Mouse (Mus musculus) spleen, embryonic (tissue): ENCODE measurements around the gene Hfe.

Experiments
- CTCF ChIA-PET: fragments of 350-600 bp; sonication (Branson Sonifier 250); formaldehyde crosslinking; loops from one replicate; lab custom pipeline; 2022; lab: Charles Lee

Hfe gene

DNA sequence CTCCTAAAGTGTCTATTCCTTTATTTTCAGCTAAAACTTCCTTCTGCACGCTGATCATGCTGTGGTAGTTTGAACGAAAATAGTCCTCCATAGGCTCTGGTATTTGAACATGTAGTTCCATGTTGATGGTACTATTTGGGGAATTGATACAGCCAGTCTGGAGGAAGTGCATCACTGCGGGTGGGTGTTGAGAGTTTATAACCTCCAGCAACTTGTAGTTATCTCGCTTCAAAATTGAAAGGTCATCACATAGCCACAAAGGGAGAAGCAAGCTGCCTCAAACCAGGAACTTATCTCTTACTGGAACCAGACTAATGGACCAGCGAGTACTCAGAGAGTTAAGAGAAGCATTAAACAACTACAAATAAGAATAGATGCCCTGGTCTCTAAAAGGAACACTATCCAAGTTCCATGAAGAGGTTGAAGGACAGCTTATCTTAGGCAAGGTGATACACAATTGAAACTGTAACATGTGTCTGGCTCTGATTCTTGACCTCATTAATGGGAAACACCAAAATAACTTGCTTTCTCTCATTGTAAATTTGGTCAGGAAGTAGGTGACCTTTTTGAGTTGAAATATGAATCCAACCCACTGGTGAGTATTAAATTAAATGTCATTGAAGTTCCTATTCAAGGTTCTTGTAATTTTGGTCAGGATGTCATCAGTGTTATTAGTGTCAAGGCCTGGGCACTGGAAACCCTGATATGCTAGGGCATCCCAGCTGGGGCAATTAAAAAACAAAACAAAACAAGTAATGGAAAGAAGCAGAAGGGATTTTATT lies 5.8 kb upstream of the Hfe start:
- CTCF ChIA-PET: no interaction called here

DNA sequence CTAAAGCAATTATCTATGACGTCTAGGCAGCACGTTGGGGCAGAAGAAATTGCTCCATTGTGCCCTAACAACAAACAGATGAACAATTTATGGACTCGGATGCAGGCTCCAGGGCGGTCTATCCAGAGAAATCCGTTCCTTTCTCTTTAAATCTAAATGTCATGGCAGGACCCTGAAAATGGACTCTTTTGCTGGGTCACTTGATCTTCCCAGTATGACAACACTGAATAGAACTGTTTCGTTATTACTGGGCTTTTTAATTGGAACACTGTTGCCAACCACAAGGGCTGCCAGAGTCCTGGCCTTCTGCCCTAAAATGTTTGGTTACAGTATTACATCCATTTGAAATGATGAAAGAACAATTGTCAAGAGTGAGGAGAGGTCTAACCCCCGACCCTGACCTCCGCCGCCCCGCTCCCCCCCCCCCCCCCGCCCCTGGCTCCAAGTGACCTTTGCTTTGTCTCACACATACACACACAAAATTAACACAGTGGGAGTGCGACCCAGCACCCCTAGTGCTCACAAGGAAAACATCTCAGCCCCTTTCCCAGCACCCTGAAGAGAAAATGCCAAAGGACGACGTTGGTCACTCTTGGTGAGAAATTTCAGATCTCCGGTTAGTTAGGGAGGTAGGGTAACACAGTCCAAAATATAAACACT lies 810 bp downstream of the Hfe start:
- CTCF ChIA-PET: no interaction called here

DNA sequence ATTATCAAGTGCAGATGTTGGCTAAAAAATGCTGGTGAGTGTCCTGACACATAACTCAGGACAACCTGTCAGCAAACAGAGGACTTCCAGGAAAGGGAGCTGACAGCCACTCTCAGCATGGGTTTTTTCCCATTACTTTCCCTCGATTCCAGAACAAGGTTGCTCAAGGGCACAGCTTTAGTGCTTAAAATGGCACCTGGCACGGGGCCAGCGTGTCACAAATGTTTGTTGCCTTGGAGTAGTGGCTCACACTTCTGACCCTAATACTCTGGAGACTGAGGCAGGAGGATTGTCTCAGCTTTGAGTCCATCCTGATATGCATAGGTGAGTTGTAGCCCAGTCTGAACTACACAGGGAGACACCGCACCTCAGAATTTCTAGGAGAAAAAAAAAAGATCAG lies 2.0 kb downstream of the Hfe start:
- CTCF ChIA-PET: interaction anchor here (0.9 kb wide), 1 partner anchor 24 kb away, joined by 3 read pairs; no protein-coding TSS in a partner anchor

DNA sequence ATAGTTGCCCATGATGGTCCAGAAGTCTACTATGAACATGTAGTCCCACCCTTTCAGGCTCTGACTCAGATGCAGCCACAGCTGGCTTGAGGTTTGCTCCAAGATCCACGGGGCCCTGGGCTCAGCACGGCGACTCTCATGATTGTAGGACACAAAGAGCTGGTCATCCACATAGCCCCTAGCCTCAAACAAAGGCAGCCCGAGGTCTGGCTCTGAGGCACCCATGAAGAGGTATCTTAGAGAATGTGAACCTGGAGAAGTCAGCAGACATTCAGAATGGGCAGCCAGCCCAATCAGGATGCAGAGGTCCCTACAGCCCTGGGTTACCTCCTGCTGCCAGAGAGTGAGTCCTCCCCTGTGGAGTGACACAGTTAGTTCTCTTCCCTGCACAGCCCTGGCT lies 2.6 kb downstream of the Hfe start:
- CTCF ChIA-PET: interaction anchor here (0.9 kb wide), 1 partner anchor 24 kb away, joined by 3 read pairs; no protein-coding TSS in a partner anchor

DNA sequence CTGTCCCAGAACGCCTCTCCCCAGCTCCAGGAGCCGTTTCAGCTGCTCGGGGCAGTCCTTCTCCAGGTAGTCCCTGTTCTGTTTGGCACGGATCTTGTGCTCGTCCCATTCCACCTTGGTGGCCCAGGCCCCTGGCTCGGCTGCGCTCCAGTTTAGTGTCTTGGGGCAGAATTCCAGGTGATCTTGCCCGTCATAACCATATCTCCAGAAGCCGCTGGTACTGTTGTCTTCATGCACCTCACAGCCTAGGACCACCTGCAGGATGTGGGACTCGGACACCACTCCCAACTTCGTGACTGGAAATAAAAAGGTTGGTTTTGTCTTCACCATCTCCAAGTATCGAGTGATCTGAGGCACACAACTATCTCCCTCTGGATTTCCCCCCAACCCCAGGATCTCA lies 3.9 kb downstream of the Hfe start:
- CTCF ChIA-PET: no interaction called here

DNA sequence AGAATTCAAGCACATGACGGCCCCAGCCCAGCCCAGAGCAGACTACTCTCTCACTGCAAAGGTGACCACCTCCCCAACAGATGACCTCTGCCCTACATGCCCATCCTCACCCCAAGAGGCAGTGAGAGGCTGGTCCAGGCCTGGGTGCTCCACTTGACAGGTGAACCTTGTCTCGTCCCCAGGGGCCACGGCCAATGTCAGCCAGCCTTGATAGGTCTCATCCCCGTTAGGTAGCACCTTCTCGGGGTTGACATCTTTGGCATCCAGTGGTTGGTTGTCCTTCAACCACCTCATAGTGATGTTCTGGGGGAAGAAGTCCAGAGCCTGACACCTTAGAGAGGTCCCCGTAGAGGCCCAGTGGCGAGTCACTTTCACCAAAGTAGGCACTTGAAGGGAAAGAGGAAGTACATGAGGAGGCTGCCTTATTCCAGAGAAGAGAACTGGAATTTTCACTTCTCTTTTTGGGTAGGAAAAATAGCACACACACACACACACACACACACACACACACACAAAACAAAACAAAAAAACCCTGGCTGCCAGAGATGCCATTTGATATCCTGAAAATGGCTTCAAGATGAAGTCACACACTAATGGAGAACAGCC lies 4.8 kb downstream of the Hfe start:
- CTCF ChIA-PET: no interaction called here

DNA sequence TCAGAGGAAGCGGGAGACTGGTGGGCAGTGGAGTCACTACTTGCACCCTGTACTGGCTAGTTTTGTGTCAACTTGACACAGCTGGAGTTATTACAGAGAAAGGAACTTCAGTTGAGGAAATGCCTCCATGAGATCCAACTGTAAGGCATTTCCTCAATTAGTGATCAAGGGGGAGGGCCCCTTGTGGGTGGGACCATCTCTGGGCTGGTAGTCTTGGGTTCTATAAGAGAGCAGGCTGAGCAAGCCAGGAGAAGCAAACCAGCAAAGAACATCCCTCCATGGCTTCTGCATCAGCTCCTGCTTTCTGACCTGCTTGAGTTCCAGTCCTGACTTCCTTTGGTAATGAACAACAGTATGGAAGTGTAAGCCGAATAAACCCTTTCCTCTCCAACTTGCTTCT lies 7.9 kb downstream of the Hfe start:
- CTCF ChIA-PET: interaction anchor here (0.9 kb wide), 1 partner anchor 33 kb away, joined by 4 read pairs; no protein-coding TSS in a partner anchor

DNA sequence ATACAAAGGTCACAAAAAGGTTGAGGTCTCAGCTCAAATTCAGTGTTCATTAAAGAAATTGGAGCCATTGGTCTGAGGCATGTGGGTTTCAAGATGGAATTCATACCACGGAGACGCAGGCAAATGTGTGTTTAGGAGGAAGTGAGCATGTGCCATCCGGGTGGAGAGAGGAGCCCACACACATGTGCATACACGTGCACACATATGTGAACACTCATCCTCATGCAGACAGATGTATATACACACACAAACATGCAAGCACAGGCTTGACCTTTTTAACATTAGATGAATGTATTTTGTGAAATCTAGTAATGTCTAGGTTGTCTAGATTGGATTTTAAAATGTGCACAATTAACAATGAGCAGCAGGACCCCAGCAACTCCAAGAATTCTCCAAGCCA lies 8.4 kb downstream of the Hfe start:
- CTCF ChIA-PET: interaction anchor here (0.7 to 1.1 kb wide), 3 partner anchors 30 to 33 kb away, joined by 3 to 27 read pairs (median 4); no protein-coding TSS in a partner anchor

DNA sequence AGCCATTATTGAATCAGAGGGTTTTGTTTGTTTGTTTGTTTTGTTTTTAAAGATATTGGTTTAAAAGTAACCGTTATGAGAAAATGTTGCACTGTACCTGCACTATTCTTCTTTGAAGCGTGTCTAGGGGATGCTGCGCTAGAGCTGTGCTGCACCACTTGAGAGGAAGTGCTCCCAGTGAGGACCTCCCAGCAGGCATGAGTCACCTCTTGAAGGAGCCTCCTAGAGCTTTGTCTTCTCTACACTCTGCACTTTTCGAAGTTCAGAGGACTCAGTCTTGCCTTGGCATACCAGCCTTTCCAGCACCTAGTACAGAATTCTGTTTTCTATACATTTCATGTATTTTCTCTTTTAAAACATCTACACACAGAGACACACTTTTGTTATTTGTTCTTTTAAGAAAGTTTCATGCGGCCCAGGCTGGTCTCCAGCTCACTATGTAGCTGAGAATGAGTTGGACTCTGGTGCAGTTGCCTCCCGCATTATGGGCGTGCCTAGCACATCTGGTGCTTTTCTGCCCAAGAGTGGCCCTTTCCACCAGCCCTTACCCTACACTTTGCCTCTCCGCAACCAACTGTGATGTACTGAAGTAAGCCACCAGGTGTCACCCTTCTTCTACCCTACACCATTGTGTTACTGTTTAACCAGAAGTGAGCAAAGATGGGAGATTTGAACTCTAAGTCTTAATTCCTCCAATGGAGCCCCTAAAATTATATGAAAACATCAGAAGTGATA lies 9.7 kb downstream of the Hfe start:
- CTCF ChIA-PET: interaction anchor here (0.6 to 1.2 kb wide), 5 partner anchors 20 to 81 kb away, joined by 4 to 7 read pairs (median 5); no protein-coding TSS in a partner anchor

DNA sequence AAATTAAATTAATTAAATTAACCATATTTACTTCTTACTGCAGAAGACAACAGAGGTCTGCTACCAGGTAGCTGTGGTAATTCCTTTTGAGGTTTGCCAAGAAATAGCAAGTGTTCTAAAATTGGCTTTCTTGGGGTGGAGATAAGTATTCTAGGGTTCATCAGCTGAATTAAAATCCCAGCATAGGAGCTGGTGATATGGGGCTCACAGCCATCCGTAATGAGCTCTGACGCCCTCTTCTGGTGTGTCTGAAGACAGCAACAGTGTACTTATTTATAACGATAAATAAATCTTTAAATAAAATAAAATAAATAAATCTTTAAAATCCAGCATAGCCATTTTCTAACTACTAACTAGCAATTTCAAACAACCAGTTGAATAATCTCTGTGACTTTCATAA lies 10.9 kb downstream of the Hfe start:
- CTCF ChIA-PET: interaction anchor here (0.8 to 1.1 kb wide), 2 partner anchors 35 to 40 kb away, joined by 4 to 5 read pairs; no protein-coding TSS in a partner anchor

DNA sequence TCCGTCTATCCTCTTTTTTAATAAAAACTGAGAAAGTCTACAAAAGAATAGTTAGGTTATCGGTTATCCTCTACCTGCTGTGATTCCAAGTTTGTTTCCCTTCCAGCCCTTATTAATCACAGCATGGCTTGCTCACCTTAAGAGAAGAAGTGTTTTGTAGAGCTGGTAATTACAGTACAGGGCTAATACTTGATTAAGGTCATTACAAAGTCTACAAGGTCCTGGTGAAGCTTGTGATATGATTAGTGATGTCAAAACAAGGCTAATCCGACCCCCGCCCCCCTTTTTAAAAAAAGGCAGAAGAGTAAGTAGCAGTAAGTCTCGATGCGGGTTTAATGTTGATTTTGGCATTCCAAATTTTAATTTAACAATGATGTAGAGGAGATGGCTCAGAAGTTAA lies 11.7 kb downstream of the Hfe start:
- CTCF ChIA-PET: no interaction called here

DNA sequence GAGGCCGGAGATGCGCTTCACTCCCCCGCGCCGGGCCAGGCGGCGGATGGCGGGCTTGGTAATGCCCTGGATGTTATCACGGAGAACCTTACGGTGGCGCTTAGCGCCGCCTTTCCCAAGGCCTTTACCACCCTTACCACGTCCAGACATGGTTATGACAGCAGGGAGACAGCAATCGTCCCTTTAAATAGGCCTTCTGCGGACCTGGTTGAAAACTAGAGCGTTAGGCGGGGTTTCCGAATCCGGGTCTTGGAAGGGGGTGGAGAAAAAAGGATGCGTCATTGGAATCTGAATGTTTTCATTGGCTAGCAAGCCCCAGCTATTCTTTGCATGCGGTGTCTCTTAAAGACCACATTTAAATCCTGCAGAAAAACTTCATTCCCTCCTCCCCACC lies 12.4 kb downstream of the Hfe start, which contains the start of gene Hist1h4c:
TSS of gene Hist1h4c (minus strand) at position 155 of the 394 bp plus-strand sequence.
- CTCF ChIA-PET: interaction anchor here (1.2 to 1.5 kb wide), 3 partner anchors 10 to 15 kb away, joined by 5 to 6 read pairs (median 5); partner anchors contain the start of gene Hist1h2ac

DNA sequence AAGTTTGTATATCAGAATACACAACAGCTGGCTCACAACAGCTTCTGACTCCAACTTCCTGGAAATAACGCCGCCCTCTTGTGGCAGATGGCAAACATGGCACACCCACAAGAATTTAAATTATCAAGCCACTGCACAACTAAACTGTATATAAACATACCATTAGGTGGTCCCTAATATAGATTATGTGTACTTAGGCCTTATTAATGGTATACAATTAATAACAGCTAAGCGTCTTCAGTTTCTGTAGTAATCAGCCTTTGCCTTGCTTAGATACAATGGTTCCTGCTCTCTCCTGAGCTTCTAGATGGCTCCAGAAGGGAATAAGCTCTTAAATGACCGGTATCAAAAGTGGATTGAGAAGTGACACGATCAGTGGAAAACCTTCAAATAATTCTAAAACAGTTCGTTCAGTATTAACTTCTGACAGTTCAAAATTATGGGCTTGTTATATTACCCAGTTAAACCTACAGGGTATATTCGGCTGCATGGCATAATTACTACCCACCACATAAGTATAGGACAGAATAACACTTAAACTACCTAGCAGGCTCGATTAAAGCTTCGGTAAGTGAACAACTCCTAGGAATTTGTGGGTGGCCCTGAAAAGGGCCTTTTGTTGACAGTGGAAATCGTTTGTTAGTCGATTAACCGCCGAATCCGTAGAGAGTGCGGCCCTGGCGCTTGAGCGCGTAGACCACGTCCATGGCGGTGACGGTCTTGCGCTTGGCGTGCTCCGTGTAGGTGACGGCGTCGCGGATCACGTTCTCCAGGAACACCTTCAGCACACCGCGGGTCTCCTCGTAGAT lies 13.0 kb downstream of the Hfe start:
- CTCF ChIA-PET: interaction anchor here (0.6 to 1.5 kb wide), 6 partner anchors 8 to 71 kb away, joined by 3 to 6 read pairs (median 5); partner anchors contain the start of gene Hist1h2ac

DNA sequence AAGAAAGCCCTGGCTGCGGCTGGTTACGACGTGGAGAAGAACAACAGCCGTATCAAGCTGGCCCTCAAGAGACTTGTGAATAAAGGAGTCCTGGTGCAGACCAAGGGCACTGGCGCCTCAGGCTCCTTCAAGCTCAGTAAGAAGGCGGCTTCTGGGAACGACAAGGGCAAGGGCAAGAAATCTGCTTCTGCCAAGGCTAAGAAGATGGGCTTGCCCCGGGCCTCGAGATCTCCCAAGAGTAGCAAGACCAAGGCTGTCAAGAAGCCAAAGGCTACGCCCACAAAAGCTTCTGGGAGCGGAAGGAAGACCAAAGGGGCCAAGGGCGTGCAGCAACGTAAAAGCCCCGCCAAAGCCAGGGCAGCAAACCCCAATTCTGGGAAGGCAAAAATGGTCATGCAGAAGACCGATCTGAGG lies 14.6 kb downstream of the Hfe start:
- CTCF ChIA-PET: no interaction called here

DNA sequence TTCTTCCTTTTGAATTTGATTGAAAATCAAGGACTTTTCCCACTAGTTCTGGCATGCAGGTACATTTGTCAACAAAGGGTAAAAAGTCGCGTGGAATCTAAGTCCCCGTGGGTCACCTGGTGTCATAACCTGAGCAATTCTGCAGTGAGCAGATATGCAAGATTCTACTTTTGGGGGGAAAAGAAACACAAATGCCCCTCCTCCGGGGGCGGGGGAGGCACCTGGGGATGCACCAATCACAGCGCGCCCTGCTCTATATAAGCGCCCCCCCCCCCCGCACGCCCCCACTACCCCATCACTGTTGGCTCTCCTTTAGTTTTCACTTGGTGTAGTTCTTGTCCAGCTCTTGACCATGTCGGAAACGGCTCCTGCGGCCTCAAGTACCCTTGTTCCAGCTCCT lies 15.1 kb downstream of the Hfe start, which contains the start of gene Hist1h1t:
TSS of gene Hist1h1t (plus strand) at position 301 of the 400 bp plus-strand sequence.
- CTCF ChIA-PET: no interaction called here

DNA sequence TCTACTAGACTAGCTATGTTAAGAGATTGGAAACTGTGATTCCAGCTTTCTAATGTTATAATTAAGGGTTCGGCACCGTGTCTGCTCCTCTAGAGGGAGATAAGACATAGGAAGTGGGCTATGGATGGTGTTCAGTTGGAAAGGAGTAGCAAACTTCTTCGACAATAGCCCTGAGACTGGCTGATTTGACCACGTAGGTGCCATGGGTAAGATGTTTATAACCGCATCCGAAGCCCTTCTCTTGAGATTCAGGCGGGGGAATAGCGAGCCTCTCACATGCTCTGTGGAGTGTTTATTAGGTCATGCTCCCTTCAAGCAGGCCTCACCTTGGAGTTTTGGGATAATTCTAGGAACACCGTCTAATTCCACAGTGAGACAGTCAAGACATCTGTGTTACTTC lies 15.7 kb downstream of the Hfe start:
- CTCF ChIA-PET: no interaction called here

DNA sequence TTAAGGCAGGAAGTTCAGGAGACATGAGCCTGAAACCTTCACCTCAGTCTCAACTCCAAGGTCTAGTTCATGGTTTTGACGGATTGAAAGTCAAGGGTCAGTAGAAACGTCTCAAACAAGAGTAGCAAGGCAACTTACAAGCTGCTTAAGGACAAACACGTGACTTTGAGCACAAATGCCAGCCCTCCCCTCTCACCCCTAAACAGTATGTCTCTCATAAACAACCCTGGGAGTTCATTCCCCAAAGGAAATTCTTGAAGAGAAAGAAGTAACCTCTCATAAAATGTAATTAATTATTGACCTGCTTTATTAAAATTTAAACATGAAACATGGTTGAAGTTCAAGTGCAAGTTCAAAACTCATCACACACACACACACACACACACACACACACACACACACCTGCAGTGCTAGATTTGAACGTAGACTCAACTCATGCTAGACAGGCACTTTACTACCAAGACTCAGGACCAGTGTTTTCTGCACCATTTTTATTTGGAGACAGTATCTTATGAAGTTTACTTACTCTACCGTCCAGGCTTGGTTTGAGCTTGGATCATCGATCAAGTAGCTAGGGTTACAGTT lies 16.7 kb downstream of the Hfe start:
- CTCF ChIA-PET: interaction anchor here (0.7 kb wide), 1 partner anchor 44 kb away, joined by 3 read pairs; no protein-coding TSS in a partner anchor

DNA sequence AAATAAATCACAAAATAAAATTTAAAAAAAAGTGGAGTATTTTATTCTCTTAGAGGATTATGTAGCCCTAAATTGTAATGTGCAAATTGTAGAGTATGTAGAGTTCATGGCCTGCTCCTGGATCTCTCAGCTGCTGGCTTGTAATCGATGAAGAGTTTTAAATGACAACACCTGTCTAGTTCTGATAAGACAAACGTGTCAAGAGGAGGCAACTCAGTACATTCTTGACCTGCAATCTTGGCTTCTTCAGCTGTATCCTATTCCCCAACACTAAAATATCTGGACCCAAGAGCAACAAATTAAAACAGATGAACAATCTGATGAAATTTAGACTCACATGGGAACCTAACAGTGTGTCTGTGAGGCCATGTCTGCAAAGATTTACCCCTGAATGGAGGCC lies 21.2 kb downstream of the Hfe start:
- CTCF ChIA-PET: interaction anchor here (1.0 kb wide), 1 partner anchor 8 kb away, joined by 3 read pairs; no protein-coding TSS in a partner anchor

DNA sequence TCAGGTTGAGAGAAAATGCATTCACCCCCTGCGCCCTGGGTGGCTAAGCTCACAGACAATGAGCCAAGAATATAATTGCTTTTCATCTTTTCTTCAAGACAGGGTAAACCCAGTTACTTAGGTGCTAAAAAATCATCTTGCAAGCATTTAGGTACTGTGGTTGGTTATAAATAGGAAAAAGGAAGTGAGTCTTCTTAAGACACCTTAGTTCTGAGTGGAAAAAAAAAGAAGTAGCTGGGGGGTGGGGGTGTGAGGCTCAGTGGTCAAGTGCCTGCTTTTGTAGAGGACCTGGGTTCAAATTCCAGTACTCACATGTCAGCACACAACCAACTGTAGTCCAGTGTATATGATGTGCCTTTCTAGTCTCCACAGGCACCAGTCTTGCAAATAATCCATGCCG lies 21.7 kb downstream of the Hfe start:
- CTCF ChIA-PET: interaction anchor here (1.0 kb wide), 1 partner anchor 9 kb away, joined by 3 read pairs; no protein-coding TSS in a partner anchor
